Mouse (Mus musculus) lung, postnatal 25 days (tissue): ENCODE measurements around the gene Hsd17b12.

Experiments used
- DNase-seq: peaks from one replicate; pipeline ENCODE4 v3.0.0; 2022; ENCODE audit warnings: low spot score

Hsd17b12 gene

GRCm38 (mm10) chr2:94069482-94069881, 88.3 kb downstream of the Hsd17b12 start:
- DNase-seq = no peak

GRCm38 (mm10) chr2:94066540-94067135, 91.1 kb downstream of the Hsd17b12 start:
- no peak for DNase-seq

- no peak for DNase-seq
Measured at GRCm38 (mm10) chr2:94066120-94066519, 91.6 kb downstream of the Hsd17b12 start.

- DNase-seq = no peak
Measured at GRCm38 (mm10) chr2:94062791-94063190, 95.0 kb downstream of the Hsd17b12 start.

GRCm38 (mm10) chr2:94059459-94059858, 98.3 kb downstream of the Hsd17b12 start:
- DNase-seq = peak; percentile 8

GRCm38 (mm10) chr2:94054813-94055212, 103.0 kb downstream of the Hsd17b12 start:
- DNase-seq = peak; percentile 38

- DNase-seq = no peak
Measured at GRCm38 (mm10) chr2:94051952-94052351, 105.8 kb downstream of the Hsd17b12 start.

- no peak for DNase-seq
Measured at GRCm38 (mm10) chr2:94050901-94051300, 106.9 kb downstream of the Hsd17b12 start.

- no peak for DNase-seq
Measured at GRCm38 (mm10) chr2:94049471-94050176, 108.1 kb downstream of the Hsd17b12 start.

- DNase-seq = no peak
Measured at GRCm38 (mm10) chr2:94048733-94049470, 108.9 kb downstream of the Hsd17b12 start.

GRCm38 (mm10) chr2:94048271-94048670, 109.5 kb downstream of the Hsd17b12 start:
- no peak for DNase-seq

- DNase-seq = no peak
Measured at GRCm38 (mm10) chr2:94045411-94046090, 112.2 kb downstream of the Hsd17b12 start.

- DNase-seq = no peak
Measured at GRCm38 (mm10) chr2:94044174-94044573, 113.6 kb downstream of the Hsd17b12 start.

- no peak for DNase-seq
Measured at GRCm38 (mm10) chr2:94043662-94044061, 114.1 kb downstream of the Hsd17b12 start.

GRCm38 (mm10) chr2:94042461-94042860, 115.3 kb downstream of the Hsd17b12 start:
- DNase-seq = no peak

GRCm38 (mm10) chr2:94040391-94041125, 117.2 kb downstream of the Hsd17b12 start:
- no peak for DNase-seq

- peak; percentile 38 for DNase-seq
Measured at GRCm38 (mm10) chr2:94035428-94036331, 122.1 kb downstream of the Hsd17b12 start.

GRCm38 (mm10) chr2:94030602-94031001, 127.2 kb downstream of the Hsd17b12 start:
- no peak for DNase-seq

GRCm38 (mm10) chr2:94024637-94025036, 133.1 kb downstream of the Hsd17b12 start:
- DNase-seq = no peak
